In the genomic region with DNA sequence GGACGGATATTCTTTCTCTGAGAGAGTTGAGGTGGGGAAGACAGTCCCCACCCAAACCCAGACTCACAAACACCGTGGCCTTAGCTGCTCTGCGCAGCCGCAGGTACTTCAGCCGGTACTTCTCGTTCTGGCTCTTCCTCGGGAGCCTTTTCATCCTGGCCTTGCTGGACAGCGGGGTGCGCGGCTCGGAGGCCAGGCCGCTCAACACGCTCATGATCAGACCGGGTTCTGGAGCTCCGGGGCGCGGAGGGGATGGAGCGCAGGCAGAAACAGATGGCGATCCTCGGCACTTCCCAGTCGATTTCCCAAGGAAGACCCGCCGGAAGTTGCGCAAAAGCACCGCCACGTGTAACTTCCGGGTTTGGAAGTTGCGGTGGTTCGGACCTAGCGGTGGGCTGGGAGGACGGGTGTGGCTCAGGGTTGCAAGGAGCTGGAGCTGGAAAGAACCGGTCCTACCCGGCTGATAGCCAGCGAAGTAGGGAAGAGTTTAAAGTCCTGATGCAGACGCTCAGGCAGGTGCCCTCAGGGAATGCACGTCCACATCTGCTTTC, we compare ENCODE assay signal across 1 mouse cellular context.
TF ChIP-seq lines count a peak whose summit lies in the region.

A gene (minus strand): TSS at position 382 of the 551 bp plus-strand sequence.

TF ChIP-seq in CH12.LX, 34 proteins besides CTCF, POLR2A, EP300 and RAD21 (continued from another document):
- TF ChIP-seq ZKSCAN1 (IDR thresholded peaks at IDR 0.05; ENCODE audit: borderline replicate concordance, low read depth, low read length) = no peak
